Mouse (Mus musculus) A20 (cell line): Measurements from ENCODE around the gene Crlf2.

Experiments used
- DNase-seq: peaks from one replicate; pipeline ENCODE4 v3.0.0-alpha.2; 2011; ENCODE audit warnings: low read depth, low spot score

Gene Crlf2

DNA sequence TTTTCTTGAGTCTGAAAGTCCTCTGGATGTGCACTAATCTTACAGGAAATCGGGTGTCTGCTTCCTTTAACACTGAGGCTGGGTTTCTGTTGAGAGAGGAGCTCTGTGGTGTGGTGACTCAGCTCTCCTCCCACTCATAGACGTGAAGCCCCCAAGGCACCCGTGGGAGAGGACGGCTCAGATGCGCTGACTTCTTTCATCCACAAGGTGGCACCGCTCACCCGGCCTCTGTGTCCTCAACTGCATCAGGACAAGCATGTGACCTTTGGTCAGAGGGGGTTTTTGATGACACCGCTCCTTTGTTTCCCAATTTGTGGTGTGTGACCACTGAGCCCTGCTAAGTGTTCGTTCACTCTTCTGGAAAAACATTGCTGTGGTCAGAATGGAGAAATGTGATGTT, 10.1 kb downstream of the Crlf2 start:
- peak; percentile 49 for DNase-seq

GRCm38 (mm10) chr5:109547112-109547511, 11.7 kb downstream of the Crlf2 start:
- DNase-seq = no peak

DNA sequence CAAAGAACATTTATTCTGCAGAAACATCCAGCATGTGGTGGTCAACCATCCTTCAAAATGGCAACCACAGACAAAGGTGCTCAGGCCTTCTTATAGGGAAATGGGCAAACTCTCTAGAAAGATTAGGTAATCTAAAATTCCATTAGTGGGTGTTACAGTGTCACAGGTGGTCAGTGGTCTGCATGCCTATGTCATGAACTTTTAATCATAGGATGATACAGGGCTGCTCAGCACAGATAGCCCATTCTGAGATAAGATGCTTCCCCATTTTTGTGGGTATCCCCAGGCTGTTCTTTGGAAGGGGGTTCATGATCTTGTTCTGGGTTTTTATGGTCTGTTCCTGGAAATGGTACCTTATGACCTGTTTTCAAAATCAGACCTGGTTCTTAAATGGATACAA, 49.1 kb downstream of the Crlf2 start:
- DNase-seq = no peak

DNA sequence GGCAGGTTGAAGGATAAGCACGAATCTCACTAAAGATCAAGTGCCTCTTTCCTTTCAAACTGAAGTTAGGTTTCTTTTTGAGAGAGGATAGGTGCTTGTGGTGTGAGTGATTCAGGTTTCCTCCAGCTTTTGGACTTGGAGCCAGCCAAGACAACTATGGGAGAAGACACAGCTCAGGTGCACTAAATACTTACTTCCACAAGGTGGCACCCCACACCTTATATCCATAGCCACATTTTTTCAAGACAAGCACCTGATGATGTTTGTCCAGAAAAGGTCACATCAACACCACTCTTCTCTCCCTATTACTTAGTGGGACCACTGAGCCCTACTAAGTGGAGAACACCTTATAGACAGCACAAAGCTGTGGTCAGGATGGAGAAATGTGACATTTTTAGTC, 52.1 kb downstream of the Crlf2 start:
- peak; percentile 49 for DNase-seq
